Mouse (Mus musculus): ENCODE results near the gene Prl8a8. TPM values are rescaled to one million over a fixed set of nuclear protein-coding genes. Genes with fewer than 3 reads are reported as not detected.

Prl8a8 gene
- total RNA-seq (2014; rRNA removed; ENCODE audit: low replicate concordance): not detected in 2 replicates
- not detected in 2 replicates for polyA plus RNA-seq (2015; fragmentation: Nextera tagmentation; extraction: Ambion mirVana)

- H3K4me3 ChIP-seq (ENCODE audit: low read depth, low read length): no peak within 1 kb of the TSS
- ATAC-seq (ENCODE audit: insufficient read depth, low read depth): no peak
- no peak within 1 kb of the TSS for H3K9ac ChIP-seq (replicated peaks; ENCODE audit: low read depth, low read length)
- 76% methylated on average over 4 of the region's 4 CpGs for WGBS
- no peaks in the 10 kb centered on the region for H3K27me3 ChIP-seq (ENCODE audit: control insufficient read depth, insufficient read depth, low read length)
- H3K4me2 ChIP-seq (ENCODE audit: low read depth, low read length): no peak within 1 kb of the TSS
- H3K4me1 ChIP-seq (ENCODE audit: control insufficient read depth, insufficient read depth): no peaks in the 10 kb centered on the region
- no peak within 1 kb of the TSS for H3K27ac ChIP-seq (ENCODE audit: low read depth)
- TF ChIP-seq CTCF (IDR thresholded peaks at IDR 0.05; ENCODE audit: low read depth) (no peak), EP300 (IDR thresholded peaks at IDR 0.05; ENCODE audit: low read depth) (no peak)
- no peak for DNase-seq (ENCODE audit: low spot score)
- no peaks in the 10 kb centered on the region for H3K36me3 ChIP-seq (replicated peaks; ENCODE audit: control insufficient read depth, insufficient read depth, low read length)
- H3K9me3 ChIP-seq (replicated peaks; ENCODE audit: control insufficient read depth, low read length): no peaks in the 10 kb centered on the region
Measured at GRCm38 (mm10) chr13:27513117-27513516, at the start of gene Prl8a8. TSS of gene Prl8a8 (minus strand) at chr13:27513217.

GRCm38 (mm10) chr13:27553336-27553735 is 40.3 kb upstream of the Prl8a8 start:
- no peaks in the 10 kb centered on the region for H3K27me3 ChIP-seq (ENCODE audit: control insufficient read depth, insufficient read depth, low read length)
- no peaks in the 10 kb centered on the region for H3K36me3 ChIP-seq (replicated peaks; ENCODE audit: control insufficient read depth, insufficient read depth, low read length)
- H3K27ac ChIP-seq (ENCODE audit: low read depth): no peak overlapping the region
- no peak overlapping the region for H3K9ac ChIP-seq (replicated peaks; ENCODE audit: low read depth, low read length)
- DNase-seq (ENCODE audit: low spot score) (no peak), ATAC-seq (ENCODE audit: insufficient read depth, low read depth) (no peak)
- H3K4me3 ChIP-seq (ENCODE audit: low read depth, low read length): no peak overlapping the region
- no peak for TF ChIP-seq CTCF (IDR thresholded peaks at IDR 0.05; ENCODE audit: low read depth)
- no peak for TF ChIP-seq EP300 (IDR thresholded peaks at IDR 0.05; ENCODE audit: low read depth)
- H3K9me3 ChIP-seq (replicated peaks; ENCODE audit: control insufficient read depth, low read length): no peaks in the 10 kb centered on the region
- no peak overlapping the region for H3K4me2 ChIP-seq (ENCODE audit: low read depth, low read length)
- H3K4me1 ChIP-seq (ENCODE audit: control insufficient read depth, insufficient read depth): no peaks in the 10 kb centered on the region

- 68% methylated on average over 4 of the region's 4 CpGs for WGBS
- Histone ChIP-seq H3K9me3 (replicated peaks; ENCODE audit: control insufficient read depth, low read length) (no peaks in the 10 kb centered on the region), H3K27me3 (ENCODE audit: control insufficient read depth, insufficient read depth, low read length) (no peaks in the 10 kb centered on the region), H3K4me2 (ENCODE audit: low read depth, low read length) (no peak overlapping the region), H3K9ac (replicated peaks; ENCODE audit: low read depth, low read length) (no peak overlapping the region), H3K36me3 (replicated peaks; ENCODE audit: control insufficient read depth, insufficient read depth, low read length) (no peaks in the 10 kb centered on the region), H3K27ac (ENCODE audit: low read depth) (no peak overlapping the region), H3K4me3 (ENCODE audit: low read depth, low read length) (no peak overlapping the region), H3K4me1 (ENCODE audit: control insufficient read depth, insufficient read depth) (no peaks in the 10 kb centered on the region)
- no peak for TF ChIP-seq EP300 (IDR thresholded peaks at IDR 0.05; ENCODE audit: low read depth)
- ATAC-seq (ENCODE audit: insufficient read depth, low read depth): no peak
- DNase-seq (ENCODE audit: low spot score): no peak
Measured at GRCm38 (mm10) chr13:27523156-27523555, 10.1 kb upstream of the Prl8a8 start.

- WGBS: 70% methylated on average over 1 of the region's 1 CpGs
- H3K9ac ChIP-seq (replicated peaks; ENCODE audit: low read depth, low read length): no peak overlapping the region
- no peak for TF ChIP-seq CTCF (IDR thresholded peaks at IDR 0.05; ENCODE audit: low read depth)
- no peak for TF ChIP-seq EP300 (IDR thresholded peaks at IDR 0.05; ENCODE audit: low read depth)
- H3K27ac ChIP-seq (ENCODE audit: low read depth): no peak overlapping the region
- no peaks in the 10 kb centered on the region for H3K9me3 ChIP-seq (replicated peaks; ENCODE audit: control insufficient read depth, low read length)
- DNase-seq (ENCODE audit: low spot score) (no peak), ATAC-seq (ENCODE audit: insufficient read depth, low read depth) (no peak)
- H3K27me3 ChIP-seq (ENCODE audit: control insufficient read depth, insufficient read depth, low read length): no peaks in the 10 kb centered on the region
- H3K4me1 ChIP-seq (ENCODE audit: control insufficient read depth, insufficient read depth): no peaks in the 10 kb centered on the region
- no peaks in the 10 kb centered on the region for H3K36me3 ChIP-seq (replicated peaks; ENCODE audit: control insufficient read depth, insufficient read depth, low read length)
- H3K4me2 ChIP-seq (ENCODE audit: low read depth, low read length): no peak overlapping the region
- no peak overlapping the region for H3K4me3 ChIP-seq (ENCODE audit: low read depth, low read length)
Measured at GRCm38 (mm10) chr13:27507645-27508044, 5.4 kb downstream of the Prl8a8 start.

Other genes with a start within 250 kb of the Prl8a8 start
- not detected in 2 replicates for gene Prl6a1, start 200.6 kb downstream of the Prl8a8 start, total RNA-seq (2014; rRNA removed; ENCODE audit: low replicate concordance)
- not detected in 2 replicates for gene Prl6a1, start 200.6 kb downstream of the Prl8a8 start, polyA plus RNA-seq (2015; fragmentation: Nextera tagmentation; extraction: Ambion mirVana)
- gene Prl8a2, start 167.5 kb downstream of the Prl8a8 start, total RNA-seq (2014; rRNA removed; ENCODE audit: low replicate concordance): not detected in 2 replicates
- gene Prl8a2, start 167.5 kb downstream of the Prl8a8 start, polyA plus RNA-seq (2015; fragmentation: Nextera tagmentation; extraction: Ambion mirVana): not detected in 2 replicates
- not detected in 2 replicates for gene Prl2b1, start 122.4 kb downstream of the Prl8a8 start, total RNA-seq (2014; rRNA removed; ENCODE audit: low replicate concordance)
- gene Prl2b1, start 122.4 kb downstream of the Prl8a8 start, polyA plus RNA-seq (2015; fragmentation: Nextera tagmentation; extraction: Ambion mirVana): not detected in 2 replicates
- gene Prl8a6, start 74.5 kb downstream of the Prl8a8 start, total RNA-seq (2014; rRNA removed; ENCODE audit: low replicate concordance): not detected in 2 replicates
- gene Prl8a6, start 74.5 kb downstream of the Prl8a8 start, polyA plus RNA-seq (2015; fragmentation: Nextera tagmentation; extraction: Ambion mirVana): not detected in 2 replicates
- gene Prl8a9, start 51.4 kb upstream of the Prl8a8 start, total RNA-seq (2014; rRNA removed; ENCODE audit: low replicate concordance): not detected in 2 replicates
- not detected in 2 replicates for gene Prl8a9, start 51.4 kb upstream of the Prl8a8 start, polyA plus RNA-seq (2015; fragmentation: Nextera tagmentation; extraction: Ambion mirVana)
- not detected in 2 replicates for gene Prl8a1, start 69.0 kb upstream of the Prl8a8 start, total RNA-seq (2014; rRNA removed; ENCODE audit: low replicate concordance)
- not detected in 2 replicates for gene Prl8a1, start 69.0 kb upstream of the Prl8a8 start, polyA plus RNA-seq (2015; fragmentation: Nextera tagmentation; extraction: Ambion mirVana)
- gene Prl7b1, start 97.4 kb upstream of the Prl8a8 start, total RNA-seq (2014; rRNA removed; ENCODE audit: low replicate concordance): not detected in 2 replicates
- not detected in 2 replicates for gene Prl7b1, start 97.4 kb upstream of the Prl8a8 start, polyA plus RNA-seq (2015; fragmentation: Nextera tagmentation; extraction: Ambion mirVana)
- gene Prl7a1, start 129.3 kb upstream of the Prl8a8 start, total RNA-seq (2014; rRNA removed; ENCODE audit: low replicate concordance): not detected in 2 replicates
- not detected in 2 replicates for gene Prl7a1, start 129.3 kb upstream of the Prl8a8 start, polyA plus RNA-seq (2015; fragmentation: Nextera tagmentation; extraction: Ambion mirVana)
- gene Prl7a2, start 154.8 kb upstream of the Prl8a8 start, total RNA-seq (2014; rRNA removed; ENCODE audit: low replicate concordance): not detected in 2 replicates
- not detected in 2 replicates for gene Prl7a2, start 154.8 kb upstream of the Prl8a8 start, polyA plus RNA-seq (2015; fragmentation: Nextera tagmentation; extraction: Ambion mirVana)
- gene Prl7d1, start 203.5 kb upstream of the Prl8a8 start, total RNA-seq (2014; rRNA removed; ENCODE audit: low replicate concordance): not detected in 2 replicates
- not detected in 2 replicates for gene Prl7d1, start 203.5 kb upstream of the Prl8a8 start, polyA plus RNA-seq (2015; fragmentation: Nextera tagmentation; extraction: Ambion mirVana)